Mouse (Mus musculus): Measurements from ENCODE around the gene Cdh3. TPM values are rescaled to one million over a fixed set of nuclear protein-coding genes. Genes with fewer than 3 reads are reported as not detected.
A peak's percentile ranks its signal among the peaks of the same experiment; 100 is the strongest.

The Cdh3 gene
- polyA plus RNA-seq (2014; fragmentation: Nextera tagmentation; extraction: Ambion mirVana), result 28.5 and 40.7 TPM in 2 replicates

DNA sequence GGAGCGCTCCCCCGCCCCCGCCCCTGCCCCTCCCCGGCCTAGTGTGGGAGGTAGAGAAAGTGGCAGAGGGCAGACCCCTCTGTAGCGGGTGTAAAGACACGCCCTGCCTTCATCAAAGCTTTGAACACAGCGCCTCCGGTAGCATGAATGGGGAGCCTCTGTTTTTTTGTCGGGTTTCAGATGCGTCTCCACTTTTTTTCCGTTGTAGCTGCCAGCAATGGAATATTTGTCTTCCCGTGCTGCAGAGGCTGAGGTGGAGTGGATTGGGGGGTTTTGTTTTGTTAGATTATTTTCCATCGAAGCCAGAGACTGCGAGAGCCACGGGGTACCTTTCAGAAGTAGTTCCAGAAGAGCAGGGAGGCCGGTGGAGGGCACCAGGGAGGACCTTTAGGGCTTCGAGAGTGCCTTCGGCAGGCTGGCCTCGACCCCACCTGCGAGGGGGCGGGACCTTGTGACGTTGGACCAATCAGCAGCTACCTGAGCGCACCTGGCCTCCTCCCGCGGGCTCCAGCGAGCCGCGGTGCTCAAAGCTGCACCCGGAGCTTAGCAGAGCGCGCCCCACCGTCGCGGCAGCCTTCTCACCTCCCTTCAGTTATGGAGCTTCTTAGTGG, at the start of gene Cdh3:
Cdh3 (plus strand) TSS at position 527 of the 611 bp plus-strand sequence.
- Histone ChIP-seq H3K4me3 (ENCODE audit: low read depth, low read length) (peak within 1 kb of the TSS; percentile 51), H3K27me3 (ENCODE audit: control insufficient read depth, insufficient read depth, low read length) (0 out of 2 replicates have a peak, but pooled peaks cover 3% of the 10 kb centered on the region), H3K9ac (ENCODE audit: low read length) (peak within 1 kb of the TSS; percentile 73), H3K9me3 (ENCODE audit: control insufficient read depth, low read length) (no peaks in the 10 kb centered on the region), H3K36me3 (ENCODE audit: control insufficient read depth, insufficient read depth, low read length) (no peaks in the 10 kb centered on the region), H3K27ac (replicated peaks; ENCODE audit: low read depth, low read length) (peak within 1 kb of the TSS; percentile 91), H3K4me1 (ENCODE audit: control insufficient read depth, insufficient read depth, low read length) (peaks cover 31% of the 10 kb centered on the region), H3K4me2 (ENCODE audit: low read depth, severe bottlenecking) (peak within 1 kb of the TSS; percentile 68)
- under 1% methylated on average over 34 of the region's 34 CpGs for WGBS
- DNase-seq (ENCODE audit: low spot score) (peak; percentile 85), ATAC-seq (ENCODE audit: insufficient number of reproducible peaks, low FRiP score, low TSS enrichment, low read depth) (peak; percentile 31; the same call in 1 of the 2 replicates)

DNA sequence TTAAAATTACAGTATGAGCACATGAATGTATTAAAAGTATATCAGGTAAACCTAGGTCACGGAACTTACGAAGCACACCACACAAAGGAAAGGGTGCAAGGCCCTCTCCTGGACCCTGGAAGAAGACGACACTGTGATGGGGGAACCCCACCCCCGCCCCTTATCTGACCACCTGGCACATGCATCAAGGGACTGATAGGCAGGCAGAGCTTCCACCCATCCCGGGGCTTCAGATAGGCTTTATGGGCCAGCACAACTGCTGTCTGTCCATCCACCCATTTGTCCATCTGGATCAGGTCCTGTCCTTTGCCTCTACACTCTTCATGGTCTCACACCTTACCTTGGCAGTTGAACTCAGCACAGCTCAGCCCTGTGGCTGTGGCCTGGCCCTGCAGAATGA, 48.6 kb upstream of the Cdh3 start:
- Histone ChIP-seq H3K4me1 (ENCODE audit: control insufficient read depth, insufficient read depth, low read length) (no peaks in the 10 kb centered on the region), H3K9me3 (ENCODE audit: control insufficient read depth, low read length) (no peaks in the 10 kb centered on the region), H3K9ac (ENCODE audit: low read length) (no peak overlapping the region), H3K4me3 (ENCODE audit: low read depth, low read length) (no peak overlapping the region), H3K4me2 (ENCODE audit: low read depth, severe bottlenecking) (no peak overlapping the region), H3K27me3 (ENCODE audit: control insufficient read depth, insufficient read depth, low read length) (no peaks in the 10 kb centered on the region), H3K27ac (replicated peaks; ENCODE audit: low read depth, low read length) (no peak overlapping the region), H3K36me3 (ENCODE audit: control insufficient read depth, insufficient read depth, low read length) (no peaks in the 10 kb centered on the region)
- DNase-seq (ENCODE audit: low spot score) (no peak), ATAC-seq (ENCODE audit: insufficient number of reproducible peaks, low FRiP score, low TSS enrichment, low read depth) (no peak)
- WGBS, result 68% methylated on average over 5 of the region's 5 CpGs

DNA sequence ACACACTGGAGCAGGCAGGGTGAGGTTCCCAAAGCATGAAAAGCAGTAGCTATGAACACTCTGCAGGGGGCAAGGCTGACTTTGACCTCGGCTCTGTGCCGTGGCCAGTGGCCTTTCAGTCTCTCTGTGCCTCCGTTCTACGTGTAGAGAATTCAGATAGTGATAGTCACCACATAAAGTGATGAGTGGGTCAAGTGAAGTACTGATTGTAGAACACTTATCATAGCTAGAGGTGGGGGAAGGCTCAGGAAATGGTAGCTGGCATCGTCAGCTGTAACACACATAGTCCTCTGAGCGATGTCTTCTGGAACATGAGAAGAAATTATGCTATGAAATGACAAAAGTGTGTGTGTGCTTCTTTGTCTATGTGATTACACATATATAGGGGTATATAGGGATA, 46.9 kb upstream of the Cdh3 start:
- Histone ChIP-seq H3K27me3 (ENCODE audit: control insufficient read depth, insufficient read depth, low read length) (no peaks in the 10 kb centered on the region), H3K36me3 (ENCODE audit: control insufficient read depth, insufficient read depth, low read length) (no peaks in the 10 kb centered on the region), H3K4me3 (ENCODE audit: low read depth, low read length) (no peak overlapping the region), H3K4me1 (ENCODE audit: control insufficient read depth, insufficient read depth, low read length) (no peaks in the 10 kb centered on the region), H3K9ac (ENCODE audit: low read length) (no peak overlapping the region), H3K27ac (replicated peaks; ENCODE audit: low read depth, low read length) (no peak overlapping the region), H3K4me2 (ENCODE audit: low read depth, severe bottlenecking) (no peak overlapping the region), H3K9me3 (ENCODE audit: control insufficient read depth, low read length) (no peaks in the 10 kb centered on the region)
- no peak for DNase-seq (ENCODE audit: low spot score)
- ATAC-seq (ENCODE audit: insufficient number of reproducible peaks, low FRiP score, low TSS enrichment, low read depth), result no peak
- WGBS, result 89% methylated on average over 6 of the region's 6 CpGs

DNA sequence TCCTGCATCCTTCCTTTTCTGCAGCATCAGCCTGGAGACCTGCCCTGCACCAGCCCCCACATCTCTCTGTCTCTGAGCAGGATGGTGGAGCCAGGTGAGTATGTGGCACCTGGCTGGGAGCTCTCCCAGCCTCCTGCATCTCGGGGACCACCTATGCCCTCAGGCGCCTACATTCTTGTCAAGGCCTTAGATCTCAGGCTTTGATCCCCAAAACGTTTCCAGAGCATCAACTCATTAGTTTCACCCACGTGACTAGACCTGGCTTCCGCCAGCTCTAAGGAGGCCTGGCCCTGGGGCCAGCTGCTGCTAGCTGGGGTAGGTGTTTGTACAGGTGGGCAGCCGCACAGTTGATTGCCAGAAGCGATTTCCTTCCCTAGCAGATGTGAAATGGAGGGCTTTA, 41.2 kb upstream of the Cdh3 start:
- WGBS, result 30% methylated on average over 7 of the region's 7 CpGs
- DNase-seq (ENCODE audit: low spot score), result peak; percentile 64
- no peaks in the 10 kb centered on the region for H3K36me3 ChIP-seq (ENCODE audit: control insufficient read depth, insufficient read depth, low read length)
- no peaks in the 10 kb centered on the region; the same call in 1 of the 2 replicates for H3K4me1 ChIP-seq (ENCODE audit: control insufficient read depth, insufficient read depth, low read length)
- H3K27ac ChIP-seq (replicated peaks; ENCODE audit: low read depth, low read length), result no peak overlapping the region
- no peak overlapping the region for H3K4me2 ChIP-seq (ENCODE audit: low read depth, severe bottlenecking)
- H3K27me3 ChIP-seq (ENCODE audit: control insufficient read depth, insufficient read depth, low read length), result no peaks in the 10 kb centered on the region
- no peaks in the 10 kb centered on the region for H3K9me3 ChIP-seq (ENCODE audit: control insufficient read depth, low read length)
- no peak overlapping the region for H3K9ac ChIP-seq (ENCODE audit: low read length)
- peak; percentile 62 for ATAC-seq (ENCODE audit: insufficient number of reproducible peaks, low FRiP score, low TSS enrichment, low read depth)
- no peak overlapping the region for H3K4me3 ChIP-seq (ENCODE audit: low read depth, low read length)

DNA sequence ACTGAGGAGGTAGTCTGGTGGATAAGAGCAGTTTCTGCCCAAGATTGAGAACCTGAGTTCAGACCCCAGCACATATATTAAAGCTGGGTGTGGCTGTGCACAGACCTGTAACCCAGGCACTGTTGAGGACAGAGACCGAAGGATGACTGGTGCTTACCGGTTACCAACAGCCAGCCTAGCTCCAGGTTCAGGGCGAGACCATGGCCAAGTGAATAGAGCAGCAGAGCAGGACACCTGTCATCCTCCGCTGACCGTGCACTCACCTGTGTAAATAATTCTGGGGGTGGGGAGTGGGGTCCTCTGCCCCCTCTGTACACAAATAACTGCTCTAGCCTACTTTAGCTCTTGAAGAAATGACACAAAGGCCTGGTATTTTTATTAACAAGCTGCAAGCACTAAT, 36.7 kb upstream of the Cdh3 start:
- WGBS, result 93% methylated on average over 5 of the region's 5 CpGs

DNA sequence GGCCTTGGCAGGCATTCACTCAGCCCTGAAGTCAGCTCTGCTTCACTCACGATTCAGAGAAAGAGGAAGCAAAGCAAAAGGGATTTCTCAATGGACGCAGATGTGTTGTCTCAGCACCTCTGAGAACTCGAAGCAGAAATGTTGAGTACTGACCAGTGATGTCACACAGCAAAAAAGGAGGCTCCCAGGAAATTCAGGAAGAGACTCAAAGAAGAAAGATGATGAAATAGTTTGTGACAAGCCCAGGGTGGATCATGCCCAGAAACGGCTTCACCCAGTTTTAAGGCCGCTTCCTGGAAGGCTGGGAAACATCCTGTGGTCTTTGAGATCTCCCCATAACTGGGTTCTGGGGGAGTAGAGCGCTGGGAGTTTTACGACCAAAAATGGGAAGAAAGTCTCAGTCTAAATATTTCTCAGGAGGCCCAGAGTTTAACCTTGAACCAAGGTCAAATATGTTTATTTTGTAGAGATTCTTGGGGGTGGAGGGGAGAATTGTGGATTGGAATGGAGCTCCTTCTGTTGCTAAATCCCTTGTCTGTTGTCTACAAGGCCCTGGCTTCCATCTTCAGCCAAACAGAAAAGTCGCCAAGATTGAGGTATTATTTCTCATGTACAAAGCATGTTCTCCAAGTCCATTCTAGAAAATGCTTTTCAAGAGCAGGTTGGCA, 10.5 kb upstream of the Cdh3 start, which contains the start of gene 6030452D12Rik:
6030452D12Rik (plus strand) TSS at position 505 of the 668 bp plus-strand sequence.
- H3K36me3 ChIP-seq (ENCODE audit: control insufficient read depth, insufficient read depth, low read length), result no peaks in the 10 kb centered on the region
- H3K4me3 ChIP-seq (ENCODE audit: low read depth, low read length), result no peak within 1 kb of the TSS
- 82% methylated on average over 8 of the region's 8 CpGs for WGBS
- H3K9ac ChIP-seq (ENCODE audit: low read length), result no peak within 1 kb of the TSS
- H3K27me3 ChIP-seq (ENCODE audit: control insufficient read depth, insufficient read depth, low read length), result no peaks in the 10 kb centered on the region
- H3K4me1 ChIP-seq (ENCODE audit: control insufficient read depth, insufficient read depth, low read length), result no peaks in the 10 kb centered on the region
- ATAC-seq (ENCODE audit: insufficient number of reproducible peaks, low FRiP score, low TSS enrichment, low read depth) (no peak), DNase-seq (ENCODE audit: low spot score) (no peak)
- H3K27ac ChIP-seq (replicated peaks; ENCODE audit: low read depth, low read length), result no peak within 1 kb of the TSS
- H3K4me2 ChIP-seq (ENCODE audit: low read depth, severe bottlenecking), result no peak within 1 kb of the TSS
- no peaks in the 10 kb centered on the region for H3K9me3 ChIP-seq (ENCODE audit: control insufficient read depth, low read length)

More for the DNA sequence above, 36.7 kb upstream of the Cdh3 start:
- no peak for ATAC-seq (ENCODE audit: insufficient number of reproducible peaks, low FRiP score, low TSS enrichment, low read depth)
- no peak for DNase-seq (ENCODE audit: low spot score)
- Histone ChIP-seq H3K27ac (replicated peaks; ENCODE audit: low read depth, low read length) (no peak overlapping the region), H3K9me3 (ENCODE audit: control insufficient read depth, low read length) (no peaks in the 10 kb centered on the region), H3K4me1 (ENCODE audit: control insufficient read depth, insufficient read depth, low read length) (no peaks in the 10 kb centered on the region; the same call in 1 of the 2 replicates), H3K9ac (ENCODE audit: low read length) (no peak overlapping the region), H3K27me3 (ENCODE audit: control insufficient read depth, insufficient read depth, low read length) (no peaks in the 10 kb centered on the region), H3K4me3 (ENCODE audit: low read depth, low read length) (no peak overlapping the region), H3K4me2 (ENCODE audit: low read depth, severe bottlenecking) (no peak overlapping the region), H3K36me3 (ENCODE audit: control insufficient read depth, insufficient read depth, low read length) (no peaks in the 10 kb centered on the region)

DNA sequence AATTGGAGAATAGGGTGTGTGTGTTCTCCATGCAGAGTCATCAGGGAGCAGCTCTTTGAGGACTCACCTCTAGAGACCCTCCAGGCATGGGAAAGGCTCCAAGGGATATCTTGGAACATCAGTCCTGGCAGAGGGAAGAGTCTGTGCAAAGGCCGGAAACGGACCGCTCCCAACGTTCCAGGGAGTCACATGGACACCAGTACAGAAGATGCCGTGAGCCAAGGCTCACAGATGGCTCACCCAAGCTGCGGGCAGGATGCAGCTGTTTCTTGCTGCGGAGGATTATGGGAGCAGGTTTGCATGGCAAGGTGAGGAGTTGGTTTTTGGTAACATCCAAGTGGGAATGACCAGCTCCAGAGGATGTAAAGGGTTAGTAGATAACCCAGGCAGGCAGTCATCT, 6.5 kb upstream of the Cdh3 start:
- H3K9me3 ChIP-seq (ENCODE audit: control insufficient read depth, low read length), result no peaks in the 10 kb centered on the region
- no peak for ATAC-seq (ENCODE audit: insufficient number of reproducible peaks, low FRiP score, low TSS enrichment, low read depth)
- WGBS, result 97% methylated on average over 7 of the region's 7 CpGs
- H3K27ac ChIP-seq (replicated peaks; ENCODE audit: low read depth, low read length), result no peak overlapping the region
- H3K4me1 ChIP-seq (ENCODE audit: control insufficient read depth, insufficient read depth, low read length), result peaks cover 23% of the 10 kb centered on the region
- DNase-seq (ENCODE audit: low spot score), result no peak
- H3K27me3 ChIP-seq (ENCODE audit: control insufficient read depth, insufficient read depth, low read length), result no peaks in the 10 kb centered on the region
- H3K4me3 ChIP-seq (ENCODE audit: low read depth, low read length), result no peak overlapping the region
- H3K4me2 ChIP-seq (ENCODE audit: low read depth, severe bottlenecking), result no peak overlapping the region
- no peaks in the 10 kb centered on the region for H3K36me3 ChIP-seq (ENCODE audit: control insufficient read depth, insufficient read depth, low read length)
- no peak overlapping the region for H3K9ac ChIP-seq (ENCODE audit: low read length)

DNA sequence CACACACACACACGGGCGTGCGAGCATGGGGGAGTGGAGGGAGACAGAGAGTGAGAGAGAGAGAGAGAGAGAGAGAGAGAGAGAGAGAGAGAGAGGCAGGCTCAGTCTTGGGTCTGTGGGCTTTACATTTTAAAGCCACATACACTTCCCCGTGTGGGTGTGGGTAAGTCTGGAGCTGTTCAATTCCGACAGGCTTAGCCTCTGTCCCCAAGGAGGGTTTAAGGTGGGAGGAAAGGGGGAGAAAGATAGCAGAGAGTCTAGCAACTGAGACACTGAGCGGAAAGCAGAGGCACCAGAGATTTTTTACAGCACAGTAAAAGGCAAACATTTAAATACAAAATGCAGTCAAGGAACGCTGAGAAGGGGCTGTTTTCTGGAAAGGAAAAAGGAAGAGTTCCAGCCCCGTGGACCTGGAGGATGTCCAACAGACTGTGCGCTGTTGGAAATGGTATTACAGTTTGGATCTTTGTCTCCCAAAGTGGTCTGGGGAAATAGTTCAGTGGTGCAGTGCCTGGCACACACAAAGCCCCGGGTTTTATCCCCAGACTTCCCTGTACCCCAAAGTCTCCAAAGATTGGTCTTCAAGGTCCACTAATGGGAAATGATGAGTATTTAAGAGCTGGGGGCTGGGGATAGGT, 5.2 kb upstream of the Cdh3 start:
- DNase-seq (ENCODE audit: low spot score) (no peak), ATAC-seq (ENCODE audit: insufficient number of reproducible peaks, low FRiP score, low TSS enrichment, low read depth) (no peak)
- no peak overlapping the region for H3K4me3 ChIP-seq (ENCODE audit: low read depth, low read length)
- no peaks in the 10 kb centered on the region for H3K9me3 ChIP-seq (ENCODE audit: control insufficient read depth, low read length)
- H3K9ac ChIP-seq (ENCODE audit: low read length), result no peak overlapping the region; the same call in 1 of the 2 replicates
- peaks cover 27% of the 10 kb centered on the region for H3K4me1 ChIP-seq (ENCODE audit: control insufficient read depth, insufficient read depth, low read length)
- H3K4me2 ChIP-seq (ENCODE audit: low read depth, severe bottlenecking), result no peak overlapping the region
- H3K36me3 ChIP-seq (ENCODE audit: control insufficient read depth, insufficient read depth, low read length), result no peaks in the 10 kb centered on the region
- H3K27me3 ChIP-seq (ENCODE audit: control insufficient read depth, insufficient read depth, low read length), result no peaks in the 10 kb centered on the region
- no peak overlapping the region for H3K27ac ChIP-seq (replicated peaks; ENCODE audit: low read depth, low read length)
- 61% methylated on average over 10 of the region's 10 CpGs for WGBS
